Mouse (Mus musculus) liver, embryonic 14.5 days (tissue): ENCODE results near the gene Gm21969. TPM values are rescaled to one million over a fixed set of nuclear protein-coding genes. Genes with fewer than 3 reads are reported as not detected.

Experiments used
- ATAC-seq: fragments of 200-750 bp; cut with Nextera tagmentation; 2 replicates; pipeline ENCODE4 v1.8.0; 2017; ENCODE audit warnings: moderate number of reproducible peaks, mild to moderate bottlenecking, moderate library complexity; ENCODE audit not compliant: insufficient read depth
- DNase-seq, 3 experiments: peaks; one replicate each; pipeline ENCODE4 v3.0.0-alpha.2; 2012 to 2013; ENCODE audit warnings: low read depth in 3 of 3, low spot score in 3 of 3
- H3K27ac ChIP-seq: fragments of 300-500 bp; sonication (generic); 2 replicates; pipeline ENCODE4 v1.5.1; 2014; ENCODE audit warnings: moderate library complexity, mild to moderate bottlenecking, control low read depth, inconsistent platforms
- H3K27me3 ChIP-seq: fragments of 300-500 bp; sonication (generic); 2 replicates; pipeline ENCODE4 v1.6.1; 2014; ENCODE audit warnings: mild to moderate bottlenecking, low read length, moderate library complexity; ENCODE audit not compliant: control insufficient read depth, insufficient read depth
- H3K36me3 ChIP-seq: fragments of 300-500 bp; sonication (generic); replicated peaks from 2 replicates; pipeline ENCODE4 v1.6.1; 2014; ENCODE audit warnings: low read depth; ENCODE audit not compliant: control insufficient read depth, insufficient read depth
- H3K4me1 ChIP-seq, 2 experiments: fragments of 200-500 bp in 1 of 2; fragments of 300-500 bp in 1 of 2; sonication (generic) in 1 of 2; replicated peaks; 2 replicates each; pipeline ENCODE4 v1.6.1; 2012 to 2014; ENCODE audit warnings: antibody characterized with exemption in 1 of 2, inconsistent platforms in 1 of 2, low read length in 1 of 2; ENCODE audit not compliant: control insufficient read depth in 2 of 2, insufficient read depth in 2 of 2
- H3K4me2 ChIP-seq: fragments of 300-500 bp; sonication (generic); 2 replicates; pipeline ENCODE4 v1.6.1; 2014; ENCODE audit warnings: low read depth, mild to moderate bottlenecking, control low read depth, moderate library complexity
- H3K4me3 ChIP-seq, 2 experiments: fragments of 200-500 bp in 1 of 2; fragments of 300-500 bp in 1 of 2; sonication (generic) in 1 of 2; 2 replicates each; pipeline ENCODE4 v1.5.1; 2012 to 2014; ENCODE audit warnings: low read depth in 2 of 2, low read length in 2 of 2, mild to moderate bottlenecking in 2 of 2, control low read depth in 1 of 2, inconsistent platforms in 1 of 2, moderate library complexity in 1 of 2; ENCODE audit not compliant: insufficient read depth in 1 of 2
- H3K9ac ChIP-seq: fragments of 300-500 bp; sonication (generic); replicated peaks from 2 replicates; pipeline ENCODE4 v1.6.1; 2014; ENCODE audit warnings: mild to moderate bottlenecking, control low read depth, moderate library complexity
- H3K9me3 ChIP-seq: fragments of 300-500 bp; sonication (generic); 2 replicates; pipeline ENCODE4 v1.6.1; 2016; ENCODE audit warnings: low read length, mixed read lengths; ENCODE audit not compliant: control insufficient read depth
- CTCF ChIP-seq: IDR thresholded peaks from 2 replicates; pipeline ENCODE4 v1.5.1; 2016; ENCODE audit warnings: antibody characterized with exemption, low read depth, control low read depth
- EP300 ChIP-seq: IDR thresholded peaks from 2 replicates; pipeline ENCODE4 v1.6.1; 2016; ENCODE audit warnings: antibody characterized with exemption, low read depth
- WGBS: fragments of 180-500 bp; shearing (Covaris S2); extraction: QIAGEN DNeasy Blood & Tissue Kit; methylation state at CpG from one replicate; pipeline ENCODE4 v1.1.7; 2014; ENCODE audit not compliant: insufficient replicate concordance; 5-methylcytosine and 5-hydroxymethylcytosine counted together
- polyA plus RNA-seq, 2 experiments: library from polyadenylated mRNA; depleted of rRNA in 1 of 2; stranded (reverse) in 1 of 2; unstranded in 1 of 2; fragments of >200 nt; fragmentation: Nextera tagmentation in 1 of 2; extraction: Ambion mirVana in 1 of 2; gene quantifications; 2 replicates each; pipeline versions ENCODE4 v1.2.1 to v1.2.3; 2012 to 2014

Gm21969 gene
- polyA plus RNA-seq, 2 experiments = not detected

- no peak for DNase-seq
- 0 out of 2 replicates have a peak, but pooled peaks have one; percentile 17 for ATAC-seq
- H3K36me3 ChIP-seq = no peaks in the 10 kb centered on the region
- H3K4me1 ChIP-seq = peaks cover 0 to 17% of the 10 kb centered on the region in 2 experiments; a peak in 2 of 4 replicates
- peak overlapping the region; percentile 29 for H3K4me2 ChIP-seq
- H3K9ac ChIP-seq = no peak overlapping the region
- H3K9me3 ChIP-seq = no peaks in the 10 kb centered on the region
- 21% methylated on average over 15 of the region's 15 CpGs for WGBS
- H3K27ac ChIP-seq = no peak overlapping the region
- H3K4me3 ChIP-seq = no peak overlapping the region
- peaks cover 14% of the 10 kb centered on the region for H3K27me3 ChIP-seq
- TF ChIP-seq EP300 (no peak), CTCF (no peak)
Measured at GRCm38 (mm10) chr4:139580663-139581336, 22.2 kb upstream of the Gm21969 start.

- Histone ChIP-seq H3K27me3 (peaks cover 6% of the 10 kb centered on the region), H3K4me1 (peaks cover 0 to 24% of the 10 kb centered on the region in 2 experiments; a peak in 2 of 4 replicates), H3K36me3 (no peaks in the 10 kb centered on the region), H3K4me2 (peak overlapping the region; percentile 29), H3K27ac (no peak overlapping the region), H3K4me3 (peak overlapping the region in 1 of 2 experiments; percentile 23; a peak in 1 of 4 replicates), H3K9me3 (no peaks in the 10 kb centered on the region), H3K9ac (no peak overlapping the region)
- TF ChIP-seq CTCF = no peak
- no peak for DNase-seq
- WGBS = 31% methylated on average over 6 of the region's 6 CpGs
- ATAC-seq = no peak
Measured at GRCm38 (mm10) chr4:139581427-139582051, 21.4 kb upstream of the Gm21969 start.

GRCm38 (mm10) chr4:139582346-139582745 is 20.6 kb upstream of the Gm21969 start:
- DNase-seq = no peak
- H3K27ac ChIP-seq = no peak overlapping the region
- 33% methylated on average over 6 of the region's 6 CpGs for WGBS
- TF ChIP-seq EP300 (no peak), CTCF (no peak)
- no peaks in the 10 kb centered on the region for H3K9me3 ChIP-seq
- H3K27me3 ChIP-seq = no peaks in the 10 kb centered on the region; the same call in 1 of the 2 replicates
- H3K4me3 ChIP-seq = no peak overlapping the region
- H3K9ac ChIP-seq = no peak overlapping the region
- no peak for ATAC-seq
- H3K36me3 ChIP-seq = no peaks in the 10 kb centered on the region
- peaks cover 0 to 28% of the 10 kb centered on the region in 2 experiments; a peak in 2 of 4 replicates for H3K4me1 ChIP-seq
- H3K4me2 ChIP-seq = no peak overlapping the region

- ATAC-seq = no peak
- Histone ChIP-seq H3K9me3 (no peaks in the 10 kb centered on the region), H3K9ac (no peak overlapping the region), H3K4me3 (no peak overlapping the region), H3K4me1 (peaks cover 0 to 28% of the 10 kb centered on the region in 2 experiments; a peak in 2 of 4 replicates), H3K27ac (no peak overlapping the region), H3K4me2 (no peak overlapping the region), H3K36me3 (no peaks in the 10 kb centered on the region), H3K27me3 (no peaks in the 10 kb centered on the region; the same call in 1 of the 2 replicates)
- TF ChIP-seq CTCF = no peak
- TF ChIP-seq EP300 = no peak
- no peak for DNase-seq
- WGBS = 54% methylated on average over 3 of the region's 3 CpGs
Measured at GRCm38 (mm10) chr4:139582903-139583302, 20.1 kb upstream of the Gm21969 start.

- no peaks in the 10 kb centered on the region for H3K36me3 ChIP-seq
- no peak overlapping the region for H3K4me2 ChIP-seq
- DNase-seq (no peak), ATAC-seq (no peak)
- H3K4me3 ChIP-seq = no peak overlapping the region
- H3K4me1 ChIP-seq = peaks cover 0 to 28% of the 10 kb centered on the region in 2 experiments; a peak in 2 of 4 replicates
- no peaks in the 10 kb centered on the region for H3K9me3 ChIP-seq
- H3K27me3 ChIP-seq = no peaks in the 10 kb centered on the region
- 62% methylated on average over 11 of the region's 11 CpGs for whole genome bisulfite sequencing
- no peak overlapping the region for H3K27ac ChIP-seq
- TF ChIP-seq CTCF = no peak
- TF ChIP-seq EP300 = no peak
- H3K9ac ChIP-seq = no peak overlapping the region
Measured at GRCm38 (mm10) chr4:139583629-139584245, 19.2 kb upstream of the Gm21969 start.
